Mouse (Mus musculus): Measurements from ENCODE around the gene Nbeal2. TPM values are rescaled to one million over a fixed set of nuclear protein-coding genes. Genes with fewer than 3 reads are reported as not detected.

The Nbeal2 gene
- polyA plus RNA-seq, 1 experiment from 2014 or later = 10.9 TPM

DNA sequence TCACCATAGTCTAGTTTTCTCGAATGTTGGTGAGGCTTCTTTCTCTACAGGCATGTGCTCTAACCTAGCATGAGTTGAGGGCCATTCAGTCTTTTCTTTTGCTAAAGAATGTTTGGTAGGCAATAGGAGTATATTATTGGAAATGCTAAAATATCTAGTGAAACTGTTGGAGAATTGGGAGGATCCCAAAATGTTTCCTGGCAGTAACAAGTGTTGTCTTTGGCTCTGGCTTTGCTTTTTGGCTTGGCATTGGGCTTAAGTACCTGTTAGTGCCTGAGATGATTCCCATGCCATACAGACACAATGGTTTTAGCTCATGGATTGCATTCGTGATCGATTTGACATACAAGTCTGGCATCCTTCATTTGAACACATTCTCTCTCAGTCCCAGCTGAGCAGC, 42.5 kb downstream of the Nbeal2 start:
- H3K27ac ChIP-seq (ENCODE audit: low read length) = no peak overlapping the region
- no peak overlapping the region for H3K4me3 ChIP-seq (replicated peaks; ENCODE audit: low read length)
- no peaks in the 10 kb centered on the region for H3K9me3 ChIP-seq (replicated peaks; ENCODE audit: control insufficient read depth, low read length)
- 91% methylated on average over 3 of the region's 3 CpGs for WGBS
- no peak overlapping the region for H3K9ac ChIP-seq (ENCODE audit: low read length)
- peaks cover 19% of the 10 kb centered on the region for H3K36me3 ChIP-seq (ENCODE audit: control insufficient read depth, insufficient read depth, low read length)
- no peak overlapping the region for H3K4me2 ChIP-seq (ENCODE audit: low read depth, low read length)
- ATAC-seq (ENCODE audit: insufficient read depth, low FRiP score) = no peak
- no peaks in the 10 kb centered on the region for H3K4me1 ChIP-seq (ENCODE audit: control insufficient read depth, insufficient read depth, low read length)
- no peaks in the 10 kb centered on the region for H3K27me3 ChIP-seq (ENCODE audit: control insufficient read depth, insufficient read depth, low read length)

DNA sequence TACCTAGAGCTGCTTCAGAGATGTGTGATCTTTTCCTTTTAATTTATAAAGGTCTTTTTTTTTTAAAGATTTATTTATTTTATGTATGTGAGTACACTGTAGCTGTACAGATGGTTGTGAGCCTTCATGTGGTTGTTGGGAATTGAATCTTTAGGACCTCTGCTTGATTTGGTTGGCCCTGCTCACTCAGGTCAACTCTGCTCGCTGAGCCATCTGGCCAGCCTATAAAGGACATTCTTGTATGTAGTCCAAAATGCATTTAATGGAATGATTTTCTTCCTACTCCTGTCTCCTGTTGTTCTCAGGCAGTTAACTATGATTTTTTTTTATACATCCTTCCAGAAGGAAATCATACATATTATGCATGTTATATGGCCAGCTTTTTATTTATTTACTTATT, 70.4 kb downstream of the Nbeal2 start:
- 91% methylated on average over 1 of the region's 1 CpGs for WGBS
- Histone ChIP-seq H3K9me3 (replicated peaks; ENCODE audit: control insufficient read depth, low read length) (no peaks in the 10 kb centered on the region), H3K4me1 (ENCODE audit: control insufficient read depth, insufficient read depth, low read length) (no peaks in the 10 kb centered on the region), H3K4me2 (ENCODE audit: low read depth, low read length) (no peak overlapping the region), H3K9ac (ENCODE audit: low read length) (no peak overlapping the region), H3K4me3 (replicated peaks; ENCODE audit: low read length) (no peak overlapping the region), H3K36me3 (ENCODE audit: control insufficient read depth, insufficient read depth, low read length) (peaks cover 2% of the 10 kb centered on the region; the same call in 1 of the 2 replicates), H3K27me3 (ENCODE audit: control insufficient read depth, insufficient read depth, low read length) (no peaks in the 10 kb centered on the region), H3K27ac (ENCODE audit: low read length) (no peak overlapping the region)
- no peak for ATAC-seq (ENCODE audit: insufficient read depth, low FRiP score)

DNA sequence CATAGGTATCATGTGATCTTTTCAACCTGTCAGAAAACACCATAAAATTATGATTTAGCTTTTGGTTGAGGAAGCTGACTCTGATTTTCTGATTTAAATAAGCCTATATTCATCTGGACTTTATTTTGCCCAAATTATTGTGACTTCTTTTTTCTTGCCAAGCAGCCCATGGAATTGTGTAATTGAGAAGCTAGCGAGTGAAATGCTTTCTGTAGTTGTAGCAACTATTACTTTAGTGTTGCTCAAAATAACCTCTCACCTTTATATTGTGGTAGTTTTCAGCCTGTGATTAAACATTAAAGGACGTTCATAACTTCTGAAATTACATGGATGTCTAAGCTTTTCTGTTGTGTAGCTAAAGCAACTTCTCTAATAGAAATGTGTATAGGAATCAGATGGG, 71.8 kb downstream of the Nbeal2 start:
- Histone ChIP-seq H3K27me3 (ENCODE audit: control insufficient read depth, insufficient read depth, low read length) (no peaks in the 10 kb centered on the region), H3K9me3 (replicated peaks; ENCODE audit: control insufficient read depth, low read length) (no peaks in the 10 kb centered on the region), H3K36me3 (ENCODE audit: control insufficient read depth, insufficient read depth, low read length) (no peaks in the 10 kb centered on the region; the same call in 1 of the 2 replicates), H3K27ac (ENCODE audit: low read length) (no peak overlapping the region), H3K4me1 (ENCODE audit: control insufficient read depth, insufficient read depth, low read length) (no peaks in the 10 kb centered on the region), H3K4me2 (ENCODE audit: low read depth, low read length) (no peak overlapping the region), H3K9ac (ENCODE audit: low read length) (no peak overlapping the region), H3K4me3 (replicated peaks; ENCODE audit: low read length) (no peak overlapping the region)
- WGBS = 91% methylated on average over 2 of the region's 2 CpGs
- ATAC-seq (ENCODE audit: insufficient read depth, low FRiP score) = no peak

Small RNA genes within 50 kb of the gene (microRNA-seq; reads per million reads assigned to microRNA genes)
- gene Mir8107 = not detected

Other genes with a start within 250 kb of the Nbeal2 start
- 11.1 and 13.8 TPM in 2 replicates for gene Ptpn23, start 245.9 kb downstream of the Nbeal2 start, polyA plus RNA-seq (2015; fragmentation: Nextera tagmentation; extraction: Ambion mirVana)
- gene Ngp, start 234.4 kb downstream of the Nbeal2 start, polyA plus RNA-seq (2015; fragmentation: Nextera tagmentation; extraction: Ambion mirVana) = 56.0 and 66.0 TPM in 2 replicates
- 10.2 and 12.0 TPM in 2 replicates for gene Klhl18, start 177.5 kb downstream of the Nbeal2 start, polyA plus RNA-seq (2015; fragmentation: Nextera tagmentation; extraction: Ambion mirVana)
- 0.99 and 2.3 TPM in 2 replicates for gene Kif9, start 177.2 kb downstream of the Nbeal2 start, polyA plus RNA-seq (2015; fragmentation: Nextera tagmentation; extraction: Ambion mirVana)
- 27.0 and 29.0 TPM in 2 replicates for gene Setd2, start 121.6 kb downstream of the Nbeal2 start, polyA plus RNA-seq (2015; fragmentation: Nextera tagmentation; extraction: Ambion mirVana)
- 27.2 and 27.6 TPM in 2 replicates for gene Nradd, start 29.7 kb downstream of the Nbeal2 start, polyA plus RNA-seq (2015; fragmentation: Nextera tagmentation; extraction: Ambion mirVana)
- 148 and 153 TPM in 2 replicates for gene Ccdc12, start 2.3 kb upstream of the Nbeal2 start, polyA plus RNA-seq (2015; fragmentation: Nextera tagmentation; extraction: Ambion mirVana)
- 0.59 and 12.9 TPM in 2 replicates for gene Myl3, start 87.7 kb upstream of the Nbeal2 start, polyA plus RNA-seq (2015; fragmentation: Nextera tagmentation; extraction: Ambion mirVana)
- gene Pth1r, start 93.0 kb upstream of the Nbeal2 start, polyA plus RNA-seq (2015; fragmentation: Nextera tagmentation; extraction: Ambion mirVana) = 17.5 and 17.9 TPM in 2 replicates
- not detected in 2 replicates for gene Prss42, start 144.0 kb upstream of the Nbeal2 start, polyA plus RNA-seq (2015; fragmentation: Nextera tagmentation; extraction: Ambion mirVana)
- not detected in 2 replicates for gene Prss44, start 159.8 kb upstream of the Nbeal2 start, polyA plus RNA-seq (2015; fragmentation: Nextera tagmentation; extraction: Ambion mirVana)
- not detected in 2 replicates for gene Prss43, start 172.5 kb upstream of the Nbeal2 start, polyA plus RNA-seq (2015; fragmentation: Nextera tagmentation; extraction: Ambion mirVana)
- not detected in 2 replicates for gene Prss45, start 180.4 kb upstream of the Nbeal2 start, polyA plus RNA-seq (2015; fragmentation: Nextera tagmentation; extraction: Ambion mirVana)
- not detected in 2 replicates for gene Prss46, start 190.3 kb upstream of the Nbeal2 start, polyA plus RNA-seq (2015; fragmentation: Nextera tagmentation; extraction: Ambion mirVana)
- 0.36 and 0.92 TPM in 2 replicates for gene Prss50, start 203.8 kb upstream of the Nbeal2 start, polyA plus RNA-seq (2015; fragmentation: Nextera tagmentation; extraction: Ambion mirVana)
- gene Als2cl, start 225.7 kb upstream of the Nbeal2 start, polyA plus RNA-seq (2015; fragmentation: Nextera tagmentation; extraction: Ambion mirVana) = 8.3 and 10.7 TPM in 2 replicates
- 1.7 and 1.8 TPM in 2 replicates for gene Tmie, start 226.0 kb upstream of the Nbeal2 start, polyA plus RNA-seq (2015; fragmentation: Nextera tagmentation; extraction: Ambion mirVana)

Data from stomach, embryonic 16.5 days (tissue).